Mouse (Mus musculus): ENCODE data around the gene Ikbke.

GRCm38 (mm10) chr1:131224848-131225471 lies 54.4 kb downstream of the Ikbke start:
- TF ChIP-seq CTCF (IDR thresholded peaks at IDR 0.05; ENCODE audit: extremely low read depth, insufficient read depth, insufficient read length, insufficient replicate concordance) (no peak), POLR2A (IDR thresholded peaks at IDR 0.05; ENCODE audit: low read depth, low read length) (no peak)
